Mouse (Mus musculus) hindbrain, embryonic 11.5 days (tissue): ENCODE results near the gene Brdt. TPM values are rescaled to one million over a fixed set of nuclear protein-coding genes. Genes with fewer than 3 reads are reported as not detected.
"Not testable (repeated sequence)": the region's sequence is repeated elsewhere in the genome, so short reads cannot be mapped to it uniquely, and the experiment has no call there.

Experiments
- ATAC-seq: fragments of 200-750 bp; cut with Nextera tagmentation; 2 replicates; pipeline ENCODE4 v1.8.0; 2017; ENCODE audit warnings: mild to moderate bottlenecking, moderate TSS enrichment, moderate library complexity; ENCODE audit not compliant: low FRiP score
- DNase-seq: peaks from one replicate; pipeline ENCODE4 v3.0.0-alpha.2; 2015; ENCODE audit warnings: low spot score
- H3K27ac ChIP-seq: fragments of 300-500 bp; sonication (generic); 2 replicates; pipeline ENCODE4 v1.5.1; 2014; ENCODE audit warnings: mild to moderate bottlenecking, low read depth, low read length
- H3K27me3 ChIP-seq: fragments of 300-500 bp; sonication (generic); 2 replicates; pipeline ENCODE4 v1.6.1; 2014; ENCODE audit warnings: mild to moderate bottlenecking, low read length, moderate library complexity, mixed read lengths; ENCODE audit not compliant: control insufficient read depth, insufficient read depth
- H3K36me3 ChIP-seq: fragments of 300-500 bp; sonication (generic); 2 replicates; pipeline ENCODE4 v1.6.1; 2014; ENCODE audit warnings: mild to moderate bottlenecking, low read length, moderate library complexity, mixed read lengths; ENCODE audit not compliant: control insufficient read depth, insufficient read depth
- H3K4me1 ChIP-seq: fragments of 300-500 bp; sonication (generic); replicated peaks from 2 replicates; pipeline ENCODE4 v1.6.1; 2014; ENCODE audit warnings: low read length, mixed read lengths; ENCODE audit not compliant: control insufficient read depth, insufficient read depth
- H3K4me2 ChIP-seq: fragments of 300-500 bp; sonication (generic); replicated peaks from 2 replicates; pipeline ENCODE4 v1.6.1; 2014; ENCODE audit warnings: mild to moderate bottlenecking, low read depth, low read length
- H3K4me3 ChIP-seq: fragments of 300-500 bp; sonication (generic); 2 replicates; pipeline ENCODE4 v1.5.1; 2014; ENCODE audit warnings: low read depth, low read length
- H3K9ac ChIP-seq: fragments of 300-500 bp; sonication (generic); 2 replicates; pipeline ENCODE4 v1.6.1; 2014; ENCODE audit warnings: low read depth, low read length
- H3K9me3 ChIP-seq: fragments of 300-500 bp; sonication (generic); 2 replicates; pipeline ENCODE4 v1.6.1; 2016; ENCODE audit warnings: low read length; ENCODE audit not compliant: control insufficient read depth
- WGBS: fragments of 180-500 bp; shearing (Covaris S2); extraction: QIAGEN DNeasy Blood & Tissue Kit; methylation state at CpG from one replicate; pipeline ENCODE4 v1.1.7; 2014; 5-methylcytosine and 5-hydroxymethylcytosine counted together
- polyA plus RNA-seq: library from polyadenylated mRNA; unstranded; fragments of >200 nt; fragmentation: Nextera tagmentation; extraction: Ambion mirVana; gene quantifications from 2 replicates; pipeline ENCODE4 v1.2.1, GENCODE M21; 2014

Brdt gene
- polyA plus RNA-seq, 1 experiment from 2014 or later, result 2.1 TPM

- Histone ChIP-seq H3K27me3 (no peaks in the 10 kb centered on the region), H3K9ac (no peak overlapping the region), H3K4me1 (no peaks in the 10 kb centered on the region), H3K4me3 (no peak overlapping the region), H3K4me2 (no peak overlapping the region), H3K36me3 (no peaks in the 10 kb centered on the region), H3K9me3 (no peaks in the 10 kb centered on the region), H3K27ac (no peak overlapping the region)
- ATAC-seq (no peak), DNase-seq (no peak)
- WGBS, result 91% methylated on average over 8 of the region's 8 CpGs
Measured at GRCm38 (mm10) chr5:107357723-107358122, 26.8 kb downstream of the Brdt start.

GRCm38 (mm10) chr5:107359395-107360053, 28.6 kb downstream of the Brdt start:
- H3K4me1 ChIP-seq, result no peaks in the 10 kb centered on the region
- peak overlapping the region; percentile 58; the same call in 1 of the 2 replicates for H3K27ac ChIP-seq
- no peaks in the 10 kb centered on the region for H3K36me3 ChIP-seq
- H3K9me3 ChIP-seq, result no peaks in the 10 kb centered on the region
- peak overlapping the region; percentile 64 for H3K9ac ChIP-seq
- H3K27me3 ChIP-seq, result no peaks in the 10 kb centered on the region
- peak overlapping the region; percentile 45 for H3K4me2 ChIP-seq
- ATAC-seq (peak; percentile 98), DNase-seq (peak; percentile 86)
- H3K4me3 ChIP-seq, result peak overlapping the region; percentile 60
- 3% methylated on average over 28 of the region's 40 CpGs for WGBS

GRCm38 (mm10) chr5:107360054-107360730, 29.2 kb downstream of the Brdt start:
- no peaks in the 10 kb centered on the region for H3K27me3 ChIP-seq
- peak overlapping the region; percentile 58; the same call in 1 of the 2 replicates for H3K27ac ChIP-seq
- H3K4me1 ChIP-seq, result no peaks in the 10 kb centered on the region
- no peaks in the 10 kb centered on the region for H3K9me3 ChIP-seq
- H3K4me2 ChIP-seq, result peak overlapping the region; percentile 45
- ATAC-seq, result peak; percentile 3; the same call in 1 of the 2 replicates
- H3K36me3 ChIP-seq, result no peaks in the 10 kb centered on the region
- DNase-seq, result peak; percentile 38
- 27% methylated on average over 9 of the region's 9 CpGs for WGBS
- H3K4me3 ChIP-seq, result peak overlapping the region; percentile 60
- H3K9ac ChIP-seq, result peak overlapping the region; percentile 64

GRCm38 (mm10) chr5:107370040-107370439, 39.1 kb downstream of the Brdt start:
- no peak overlapping the region for H3K9ac ChIP-seq
- no peak overlapping the region for H3K4me2 ChIP-seq
- no peaks in the 10 kb centered on the region for H3K36me3 ChIP-seq
- ATAC-seq (no peak), DNase-seq (peak; percentile 18)
- WGBS, result 73% methylated on average over 3 of the region's 3 CpGs
- no peaks in the 10 kb centered on the region for H3K9me3 ChIP-seq
- no peak overlapping the region for H3K27ac ChIP-seq
- no peak overlapping the region for H3K4me3 ChIP-seq
- no peaks in the 10 kb centered on the region for H3K4me1 ChIP-seq
- H3K27me3 ChIP-seq, result no peaks in the 10 kb centered on the region

GRCm38 (mm10) chr5:107371335-107371734, 40.4 kb downstream of the Brdt start:
- H3K27me3 ChIP-seq, result no peaks in the 10 kb centered on the region
- H3K9ac ChIP-seq, result no peak overlapping the region
- no peaks in the 10 kb centered on the region for H3K9me3 ChIP-seq
- no peaks in the 10 kb centered on the region for H3K36me3 ChIP-seq
- no peak overlapping the region for H3K4me2 ChIP-seq
- no peak overlapping the region for H3K4me3 ChIP-seq
- no peak overlapping the region for H3K27ac ChIP-seq
- DNase-seq, result no peak
- no peak for ATAC-seq
- no peaks in the 10 kb centered on the region for H3K4me1 ChIP-seq
- 85% methylated on average over 5 of the region's 5 CpGs for whole genome bisulfite sequencing

DNA sequence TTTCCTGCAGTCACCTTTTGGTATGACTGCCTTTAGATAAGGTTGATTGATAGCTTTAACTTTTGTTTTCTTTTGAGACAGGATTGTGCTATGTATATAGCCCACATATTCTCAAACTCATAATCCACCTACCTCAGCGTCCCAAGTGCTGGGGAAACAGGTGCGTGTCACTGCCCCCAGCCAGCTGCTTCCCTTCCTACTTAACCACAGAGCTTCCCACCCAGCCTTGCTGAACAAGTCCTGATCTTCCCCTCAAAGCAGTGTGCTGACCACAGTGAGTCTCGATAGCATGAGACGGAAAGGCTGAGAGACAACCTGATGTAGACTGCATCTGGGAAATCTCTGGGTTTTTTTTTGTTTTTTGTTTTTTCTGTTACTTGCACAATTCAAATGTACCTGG, 42.3 kb downstream of the Brdt start:
- H3K27me3 ChIP-seq, result no peaks in the 10 kb centered on the region
- 87% methylated on average over 4 of the region's 4 CpGs for WGBS
- DNase-seq (no peak), ATAC-seq (no peak)
- H3K4me1 ChIP-seq, result no peaks in the 10 kb centered on the region
- H3K27ac ChIP-seq, result no peak overlapping the region
- H3K36me3 ChIP-seq, result no peaks in the 10 kb centered on the region
- H3K4me2 ChIP-seq, result no peak overlapping the region
- no peak overlapping the region for H3K9ac ChIP-seq
- no peaks in the 10 kb centered on the region for H3K9me3 ChIP-seq
- H3K4me3 ChIP-seq, result no peak overlapping the region

DNA sequence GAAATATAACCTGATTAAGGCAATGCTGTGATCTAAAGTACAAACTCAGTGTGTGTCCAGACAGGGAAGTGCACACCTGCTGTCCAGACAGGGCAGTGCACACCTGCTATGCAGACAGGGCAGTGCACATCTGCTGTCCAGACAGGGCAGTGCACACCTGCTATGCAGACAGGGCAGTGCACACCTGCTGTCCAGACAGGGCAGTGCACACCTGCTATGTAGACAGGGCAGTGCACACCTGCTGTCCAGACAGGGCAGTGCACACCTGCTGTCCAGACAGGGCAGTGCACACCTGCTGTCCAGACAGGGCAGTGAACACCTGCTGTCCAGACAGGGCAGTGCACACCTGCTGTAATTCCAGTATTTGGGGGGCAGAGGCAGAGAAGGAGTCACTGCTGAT, 55.5 kb downstream of the Brdt start:
- ATAC-seq, H3K4me2 ChIP-seq, H3K9me3 ChIP-seq, H3K9ac ChIP-seq, H3K4me1 ChIP-seq, DNase-seq, H3K4me3 ChIP-seq, H3K36me3 ChIP-seq, H3K27me3 ChIP-seq, H3K27ac ChIP-seq: not testable (repeated sequence)

GRCm38 (mm10) chr5:107387788-107388187, 56.8 kb downstream of the Brdt start:
- no peak for ATAC-seq
- Histone ChIP-seq H3K4me3 (no peak overlapping the region), H3K27me3 (no peaks in the 10 kb centered on the region), H3K27ac (no peak overlapping the region), H3K4me1 (no peaks in the 10 kb centered on the region), H3K36me3 (no peaks in the 10 kb centered on the region), H3K9ac (no peak overlapping the region), H3K4me2 (no peak overlapping the region), H3K9me3 (no peaks in the 10 kb centered on the region)
- no peak for DNase-seq
- 86% methylated on average over 1 of the region's 1 CpGs for WGBS

- Histone ChIP-seq H3K27ac (no peak overlapping the region), H3K9me3 (no peaks in the 10 kb centered on the region), H3K4me3 (no peak overlapping the region), H3K36me3 (no peaks in the 10 kb centered on the region), H3K9ac (no peak overlapping the region), H3K4me2 (no peak overlapping the region), H3K27me3 (no peaks in the 10 kb centered on the region), H3K4me1 (no peaks in the 10 kb centered on the region)
- DNase-seq (no peak), ATAC-seq (no peak)
- WGBS, result 98% methylated on average over 2 of the region's 2 CpGs
Measured at GRCm38 (mm10) chr5:107389373-107389772, 58.4 kb downstream of the Brdt start.
